Mouse (Mus musculus): Measurements from ENCODE around the gene Alox12.

Gene Alox12

DNA sequence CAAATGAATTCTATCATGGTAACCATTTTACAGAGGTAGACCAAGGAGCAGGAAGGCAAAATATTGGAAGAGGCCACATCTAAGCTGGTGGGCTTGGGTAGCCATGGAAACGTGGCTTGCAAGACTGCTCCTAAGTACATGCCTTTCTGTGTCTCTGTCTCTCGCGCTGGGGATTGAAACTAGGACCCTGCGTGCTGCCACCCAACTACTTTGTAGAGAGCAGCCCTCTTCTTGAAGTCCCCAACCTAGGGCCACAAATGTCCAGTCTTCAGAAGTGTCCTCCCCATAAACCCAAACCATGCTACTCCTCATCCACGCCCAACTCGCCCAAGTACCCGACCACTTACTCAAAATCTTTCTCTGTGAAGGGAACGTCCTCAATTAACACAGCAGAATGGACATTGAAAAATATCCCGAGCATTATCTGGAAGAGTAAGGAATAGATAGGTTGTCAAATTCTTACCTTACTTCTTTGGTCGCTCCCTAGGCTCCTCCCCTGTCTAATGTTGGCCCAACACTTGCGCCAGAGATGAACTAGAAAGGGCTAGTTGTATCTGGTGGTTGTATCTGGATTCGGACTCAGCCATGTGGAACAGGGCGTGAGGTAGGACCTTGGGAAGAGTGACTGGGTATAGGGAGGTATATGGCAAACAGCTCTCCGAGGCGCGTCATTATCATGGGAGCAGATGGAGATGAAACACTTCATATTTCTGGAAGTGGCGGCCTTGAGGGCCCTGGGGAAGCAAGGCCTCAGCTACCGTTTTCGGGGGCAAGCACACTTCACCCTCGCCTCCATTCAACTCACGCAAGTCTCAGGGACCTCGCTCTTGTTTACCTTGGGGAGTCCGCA is 16.3 kb downstream of the Alox12 start:
- peak; percentile 30 to 31 for DNase-seq

DNA sequence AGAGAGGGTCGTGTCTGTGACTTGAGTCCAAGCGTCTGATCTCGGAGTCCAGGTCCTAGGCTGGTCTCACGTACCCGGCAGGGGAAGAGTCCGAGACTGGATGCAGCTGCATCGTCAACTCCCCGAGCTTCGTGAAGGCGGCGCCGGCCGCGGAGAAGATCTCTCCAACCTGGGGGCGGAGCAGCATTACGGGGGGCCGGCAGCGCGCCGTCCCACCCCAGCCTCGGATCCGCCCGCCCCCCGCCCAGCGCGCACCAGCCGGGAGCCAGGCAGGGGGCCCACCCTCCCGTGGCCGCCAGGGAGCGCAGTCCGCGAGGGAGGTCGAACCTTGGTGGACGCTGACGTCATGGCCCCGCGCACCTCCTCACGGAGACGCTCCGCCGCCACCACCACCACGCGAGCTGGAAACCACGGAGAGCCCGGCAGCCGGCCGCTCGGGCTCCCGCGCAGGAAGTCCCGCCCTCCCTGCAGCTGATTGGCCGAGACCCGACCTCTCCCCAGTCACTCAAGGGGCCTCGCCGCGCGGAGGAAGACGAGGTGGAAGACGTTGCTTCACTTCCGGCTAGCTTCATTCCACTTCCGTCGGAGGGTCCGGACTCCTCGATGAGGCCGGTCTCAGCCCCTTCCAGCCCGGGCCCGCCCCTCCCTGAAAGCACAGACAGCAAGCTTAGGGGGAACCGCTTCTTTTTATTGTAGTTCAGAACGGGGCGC is 17.5 kb downstream of the Alox12 start, which contains the start of gene 0610010K14Rik:
Gene 0610010K14Rik, minus strand, starts transcription at position 458 of the 711 bp plus-strand sequence.
- peak; percentile 99 for DNase-seq

DNA sequence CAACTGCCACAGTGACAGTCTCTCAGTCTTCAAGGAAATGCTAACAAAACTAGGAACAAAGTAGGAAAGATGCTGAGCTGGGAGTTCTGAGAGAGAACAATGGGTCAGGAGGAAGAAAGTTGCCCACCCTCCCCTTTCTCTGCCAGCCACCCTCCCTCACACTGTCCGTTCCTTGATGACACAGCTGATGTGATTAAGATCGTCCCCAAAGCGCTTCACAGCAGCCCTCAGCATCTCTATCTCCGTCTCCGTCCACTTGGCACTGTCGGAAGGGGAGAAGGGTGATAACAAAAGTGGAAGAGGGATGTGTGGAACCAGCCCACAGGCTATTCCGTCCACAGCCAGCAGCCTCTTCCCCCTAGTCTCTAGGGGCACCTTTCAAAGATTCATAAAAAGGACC is 18.4 kb downstream of the Alox12 start:
- DNase-seq = peak in 1 of 2 experiments; percentile 20

DNA sequence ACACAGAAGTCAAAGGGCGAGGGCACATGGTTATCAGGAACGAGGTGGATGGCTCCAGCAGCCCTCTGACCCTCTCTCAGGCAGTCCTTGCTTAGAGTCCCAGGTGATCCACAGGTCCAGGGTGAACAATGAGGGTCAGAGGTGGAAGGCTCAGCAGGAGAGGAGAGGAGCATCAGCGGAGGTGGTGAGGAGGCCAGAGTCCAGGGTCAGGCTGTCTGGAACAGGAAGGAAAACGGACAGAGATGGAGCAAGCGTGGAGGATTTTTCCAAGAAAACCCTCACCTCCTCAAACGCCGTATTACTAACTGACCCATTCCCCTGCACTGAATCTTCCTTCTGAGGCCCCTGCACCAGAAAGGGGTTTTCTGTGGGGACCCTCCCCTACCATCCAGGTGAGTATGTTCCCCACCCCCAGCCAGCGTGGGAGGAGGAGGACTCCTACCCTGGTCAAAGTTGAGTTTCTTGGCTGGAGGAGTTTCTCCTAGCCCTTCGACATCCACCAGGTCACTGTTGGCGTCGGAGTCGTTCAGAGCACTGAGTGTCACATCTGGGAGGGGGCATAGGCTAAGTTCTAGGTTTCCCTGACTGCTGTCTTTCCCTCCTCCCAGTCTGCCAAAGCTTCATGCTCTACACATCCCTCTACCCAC is 19.8 kb downstream of the Alox12 start:
- DNase-seq = peak in 1 of 2 experiments; percentile 19

DNA sequence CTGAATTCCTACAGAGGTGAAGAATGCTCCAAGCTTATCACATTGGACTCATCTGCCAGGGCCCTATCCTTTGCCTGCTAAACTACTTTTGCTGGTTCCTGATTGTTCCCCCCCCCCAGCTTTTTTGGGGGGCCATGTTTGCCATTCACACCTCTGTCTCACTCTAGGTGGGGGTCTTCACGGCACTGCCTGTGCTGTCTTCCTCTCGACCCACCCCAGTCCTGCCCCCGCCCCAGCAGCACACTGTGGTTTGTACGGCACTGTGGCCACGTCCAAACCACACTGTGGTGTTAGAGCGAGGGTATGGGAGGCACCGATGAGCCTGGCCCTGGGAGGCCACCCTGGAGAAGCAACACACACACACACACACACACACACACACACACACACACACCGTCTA is 20.7 kb downstream of the Alox12 start:
- DNase-seq = no peak

DNA sequence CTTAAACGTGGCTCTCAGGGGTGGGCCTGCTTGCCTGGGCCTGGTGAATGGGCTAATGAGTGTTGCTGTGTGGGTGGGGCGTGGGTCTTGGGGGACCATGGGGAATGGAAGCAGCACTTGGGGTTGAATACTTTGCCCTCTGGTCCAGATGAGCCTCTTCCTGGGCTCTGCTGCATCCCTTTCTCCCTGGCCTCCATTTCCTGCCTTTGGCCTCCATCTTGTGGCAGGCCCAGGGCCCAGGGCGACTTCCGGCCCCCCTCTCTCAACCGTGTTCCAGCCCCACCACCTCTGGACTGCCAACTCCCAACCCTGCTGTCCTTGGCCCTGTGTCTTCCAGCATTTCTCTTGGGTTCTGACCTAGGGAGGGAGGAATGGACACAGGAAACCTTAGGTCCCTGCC is 21.1 kb downstream of the Alox12 start:
- peak; percentile 21 to 36 for DNase-seq

DNA sequence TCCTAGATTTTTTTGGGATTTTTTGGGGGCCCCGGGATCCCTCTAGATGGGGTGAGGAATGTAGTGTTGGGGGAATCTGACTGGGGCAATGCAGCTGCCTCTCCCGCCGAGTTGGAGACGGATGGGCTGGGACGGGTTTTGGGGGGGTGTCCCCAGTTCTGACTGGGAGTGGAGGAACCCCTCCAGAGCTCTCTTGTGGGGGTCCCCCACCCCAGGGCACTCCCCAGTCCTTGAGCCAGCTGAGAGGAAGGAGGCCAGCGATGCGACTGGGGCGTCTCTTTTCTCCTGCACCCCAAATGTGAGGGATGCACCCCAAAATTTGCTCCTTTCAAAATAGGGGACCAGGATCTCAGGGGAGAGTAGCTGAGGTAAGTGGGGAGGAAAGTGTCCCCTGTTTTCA is 22.1 kb downstream of the Alox12 start:
- peak; percentile 42 to 57 for DNase-seq

DNA sequence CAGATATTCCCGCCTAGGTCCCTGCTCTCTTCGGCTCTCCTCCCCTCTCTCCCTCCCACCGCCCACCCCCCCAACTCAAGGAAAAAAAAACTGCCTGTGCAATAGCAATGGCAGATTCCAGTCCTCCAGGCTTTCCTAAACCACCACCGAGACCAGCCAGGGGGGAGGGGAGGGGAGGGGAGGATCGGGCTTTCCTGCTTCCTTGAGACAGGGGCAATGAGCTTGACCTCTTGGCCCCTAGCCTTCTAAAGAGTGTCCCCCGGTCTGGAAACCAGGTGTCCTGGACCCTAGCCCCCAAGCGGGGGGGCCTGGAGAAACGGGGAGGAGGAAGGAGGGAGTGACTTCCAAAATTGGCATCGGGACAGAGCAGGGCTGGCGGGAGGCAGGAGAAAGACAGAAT is 22.6 kb downstream of the Alox12 start:
- peak; percentile 64 to 77 for DNase-seq

DNA sequence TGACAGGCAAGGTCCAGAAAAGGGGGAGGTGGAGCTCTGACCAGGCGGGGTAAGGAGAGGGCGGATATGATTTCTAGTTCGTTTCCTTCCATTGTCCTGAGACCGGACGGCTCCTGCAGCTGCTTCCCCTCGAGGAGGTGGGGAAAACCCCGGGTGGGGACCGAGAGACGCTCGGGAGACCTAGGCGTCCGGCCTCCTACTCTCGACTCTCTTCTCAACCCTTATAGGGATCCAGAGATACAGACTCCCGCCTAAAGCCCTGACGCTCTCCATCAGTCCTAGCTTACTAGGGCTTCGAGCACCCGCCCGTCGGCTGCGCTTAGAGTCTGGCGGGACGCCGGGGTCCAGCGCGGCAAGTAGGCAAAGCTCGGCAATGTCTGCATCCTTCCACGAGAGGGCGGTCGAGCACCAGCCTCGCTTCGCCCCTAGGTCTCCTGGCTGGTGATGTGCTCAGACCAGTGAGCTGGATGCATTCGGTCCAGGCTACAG is 24.9 kb downstream of the Alox12 start:
- DNase-seq = peak; percentile 81 to 90

DNA sequence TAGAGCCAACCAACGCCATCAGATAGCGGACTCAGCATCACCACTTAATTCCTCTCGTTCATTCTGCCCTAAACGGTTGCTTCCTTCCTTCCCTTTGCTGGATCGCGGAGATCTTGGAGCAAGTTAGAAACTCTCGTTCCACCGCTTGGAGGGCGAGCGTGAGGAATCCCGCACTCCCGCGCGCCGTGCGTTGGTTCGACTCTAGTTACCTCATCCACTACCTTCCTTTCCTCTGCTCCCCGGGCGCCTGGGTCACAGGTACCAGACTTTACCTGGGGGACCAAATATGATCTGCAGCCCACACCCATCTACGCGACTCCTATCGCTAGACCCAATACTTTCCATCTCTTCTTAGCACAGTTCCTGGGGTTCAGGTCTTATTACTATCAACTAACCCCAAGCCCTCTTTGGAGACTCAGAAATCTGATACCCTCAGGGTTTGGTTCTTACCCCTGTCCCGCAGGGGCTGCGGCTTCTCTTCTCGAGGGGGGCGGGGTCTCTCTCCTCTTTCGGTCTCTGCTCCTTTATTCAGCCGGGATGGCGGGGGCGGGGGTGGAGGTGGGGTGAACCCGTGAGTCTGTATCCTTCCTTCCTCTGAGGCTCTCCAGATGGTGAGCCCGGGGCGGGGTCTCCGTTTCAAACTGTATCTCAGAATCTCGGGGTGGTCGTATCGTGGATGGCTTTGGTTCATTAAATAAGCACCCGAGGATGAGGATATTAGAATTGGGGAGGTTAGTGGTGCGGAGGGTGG is 25.7 kb downstream of the Alox12 start, which contains the start of gene Bcl6b:
Gene Bcl6b, minus strand, starts transcription at position 539 of the 751 bp plus-strand sequence.
- DNase-seq = peak; percentile 19 to 34

DNA sequence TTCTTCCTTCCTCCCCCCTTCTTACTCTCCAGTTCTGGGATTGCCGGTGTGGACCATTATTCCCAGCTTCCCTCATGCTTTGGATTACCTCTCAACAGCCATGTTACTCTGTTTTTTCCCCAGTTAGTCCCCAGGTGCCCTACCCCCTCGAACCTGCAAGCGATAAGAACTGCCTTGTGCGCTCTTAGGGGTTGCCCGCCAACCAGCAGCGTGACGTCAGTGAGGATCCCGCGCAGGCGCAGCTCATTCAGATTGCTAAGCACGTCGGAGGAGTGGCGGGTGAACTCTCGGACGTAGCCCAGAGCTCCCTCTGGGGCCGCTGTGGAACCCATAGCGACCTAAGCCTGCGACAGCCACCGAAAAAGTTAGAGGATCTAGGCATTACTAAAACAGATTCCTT is 26.3 kb downstream of the Alox12 start:
- peak; percentile 87 for DNase-seq

DNA sequence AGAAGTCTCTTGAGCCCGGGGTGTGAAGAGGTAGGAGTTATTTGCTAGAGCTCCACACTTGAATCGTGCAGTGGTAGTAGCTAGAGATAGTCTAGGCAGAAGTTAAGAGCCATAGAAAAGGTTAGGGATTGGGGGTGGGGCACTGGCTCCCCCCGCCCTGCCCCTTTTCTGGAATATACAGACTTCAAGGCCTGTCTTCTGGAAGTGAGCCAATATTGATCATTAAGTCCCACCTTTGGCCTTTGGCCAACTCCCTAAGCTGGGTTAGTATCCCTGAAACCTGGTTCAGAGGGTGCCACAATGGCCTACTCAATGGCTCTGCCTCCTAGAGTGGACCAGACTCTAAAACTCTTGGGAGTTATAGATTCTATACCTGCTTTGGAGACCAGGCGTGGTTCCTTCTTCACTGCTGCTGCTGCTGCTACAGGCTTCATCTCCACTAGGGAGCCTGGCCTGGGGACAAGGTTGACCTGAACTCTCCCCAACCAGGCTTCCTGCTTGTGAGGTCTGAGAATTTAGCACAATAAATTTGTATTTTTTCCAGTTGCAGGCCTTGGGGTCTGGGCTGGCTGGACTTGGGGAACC is 27.4 kb downstream of the Alox12 start:
- DNase-seq = peak in 1 of 2 experiments; percentile 16

DNA sequence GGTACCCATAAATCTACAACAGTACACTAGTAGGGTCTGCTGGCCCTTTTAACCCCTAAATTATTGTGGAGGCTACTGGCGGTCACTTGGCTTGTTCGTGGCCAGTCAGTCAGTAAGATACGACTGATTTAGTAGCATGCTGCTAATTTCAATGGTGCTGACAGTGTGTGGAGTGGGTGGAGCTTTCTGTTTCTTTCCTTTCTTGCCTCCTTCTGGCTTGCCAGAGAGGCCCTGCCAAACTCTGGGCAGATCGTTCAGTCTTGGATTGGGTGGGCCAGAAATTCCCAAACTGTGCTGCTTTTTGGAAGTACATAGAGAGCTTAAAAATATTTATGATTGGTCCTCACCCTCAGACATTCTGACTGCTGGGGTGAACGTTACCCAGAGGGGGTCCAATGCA is 28.0 kb downstream of the Alox12 start:
- no peak for DNase-seq

DNA sequence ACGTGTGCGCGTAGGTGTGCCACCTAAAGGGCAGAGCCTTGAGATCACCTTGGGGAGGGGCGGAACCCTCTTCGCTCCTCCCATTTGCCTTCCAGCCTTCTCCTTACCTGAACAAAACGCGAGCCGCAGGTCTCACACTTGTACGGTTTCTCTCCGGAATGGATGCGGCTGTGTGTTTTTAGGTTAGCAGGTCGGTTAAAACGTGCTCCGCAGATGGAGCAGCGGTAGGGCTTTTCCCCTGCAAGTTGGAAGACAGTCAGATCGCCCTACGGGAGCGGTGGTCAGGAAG is 28.6 kb downstream of the Alox12 start:
- peak; percentile 18 to 25 for DNase-seq

DNA sequence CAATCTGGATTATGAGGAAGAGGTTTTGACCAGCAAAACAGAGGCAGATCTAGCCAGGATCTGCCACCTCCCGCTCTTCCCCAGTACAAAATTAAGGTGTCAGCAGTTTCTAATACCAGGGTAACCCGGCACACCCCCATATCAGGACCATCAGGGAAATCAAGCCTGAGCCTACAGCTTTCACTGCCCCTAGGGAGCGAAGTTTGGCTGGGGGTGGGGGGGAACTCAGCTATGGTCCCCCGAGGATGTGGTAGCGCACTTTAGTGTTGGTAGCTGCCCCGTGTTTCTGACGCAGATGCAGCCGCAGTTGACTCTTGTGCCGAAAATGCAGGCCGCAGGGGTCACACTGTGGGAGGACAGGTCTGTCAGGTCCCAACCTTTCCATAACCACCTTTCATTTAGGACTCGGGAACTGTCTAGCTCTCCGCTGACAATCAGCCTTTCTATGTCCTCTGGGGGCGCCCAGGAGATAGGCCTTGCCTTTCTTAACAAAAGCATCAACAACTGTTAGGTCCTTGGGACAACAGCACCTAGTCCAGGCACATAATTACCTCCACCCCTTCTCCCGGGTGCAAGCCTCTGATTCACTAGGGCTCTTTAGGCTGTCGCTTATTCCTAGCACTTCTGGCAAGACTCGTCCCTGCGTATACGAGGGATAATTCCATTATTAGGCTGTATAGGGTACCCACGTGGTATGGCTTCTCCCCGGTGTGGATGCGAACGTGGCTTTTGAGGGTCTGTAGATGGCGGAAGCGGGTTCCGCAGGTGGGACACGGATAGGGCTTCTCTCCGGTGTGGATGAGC is 29.2 kb downstream of the Alox12 start:
- DNase-seq = peak in 1 of 2 experiments; percentile 17

DNA sequence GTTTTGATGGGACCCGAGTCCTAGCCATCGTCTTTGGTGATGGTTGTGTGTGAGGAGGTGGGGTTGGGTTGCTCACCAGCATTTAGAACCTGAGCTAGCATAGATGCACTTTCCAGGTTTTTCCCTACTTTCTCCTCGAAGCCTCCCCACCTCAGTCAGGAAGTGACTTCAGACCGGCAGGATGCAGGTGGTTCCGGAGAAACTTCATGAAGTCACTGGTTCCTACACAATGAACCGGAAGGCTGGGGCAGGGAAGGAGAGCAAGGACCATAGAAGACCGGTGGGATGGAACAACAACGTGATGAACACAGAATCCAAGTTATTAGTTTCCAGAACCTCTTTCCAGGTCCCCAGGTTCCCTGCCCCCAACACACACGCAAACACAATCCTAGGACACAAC is 31.4 kb downstream of the Alox12 start:
- no peak for DNase-seq

DNA sequence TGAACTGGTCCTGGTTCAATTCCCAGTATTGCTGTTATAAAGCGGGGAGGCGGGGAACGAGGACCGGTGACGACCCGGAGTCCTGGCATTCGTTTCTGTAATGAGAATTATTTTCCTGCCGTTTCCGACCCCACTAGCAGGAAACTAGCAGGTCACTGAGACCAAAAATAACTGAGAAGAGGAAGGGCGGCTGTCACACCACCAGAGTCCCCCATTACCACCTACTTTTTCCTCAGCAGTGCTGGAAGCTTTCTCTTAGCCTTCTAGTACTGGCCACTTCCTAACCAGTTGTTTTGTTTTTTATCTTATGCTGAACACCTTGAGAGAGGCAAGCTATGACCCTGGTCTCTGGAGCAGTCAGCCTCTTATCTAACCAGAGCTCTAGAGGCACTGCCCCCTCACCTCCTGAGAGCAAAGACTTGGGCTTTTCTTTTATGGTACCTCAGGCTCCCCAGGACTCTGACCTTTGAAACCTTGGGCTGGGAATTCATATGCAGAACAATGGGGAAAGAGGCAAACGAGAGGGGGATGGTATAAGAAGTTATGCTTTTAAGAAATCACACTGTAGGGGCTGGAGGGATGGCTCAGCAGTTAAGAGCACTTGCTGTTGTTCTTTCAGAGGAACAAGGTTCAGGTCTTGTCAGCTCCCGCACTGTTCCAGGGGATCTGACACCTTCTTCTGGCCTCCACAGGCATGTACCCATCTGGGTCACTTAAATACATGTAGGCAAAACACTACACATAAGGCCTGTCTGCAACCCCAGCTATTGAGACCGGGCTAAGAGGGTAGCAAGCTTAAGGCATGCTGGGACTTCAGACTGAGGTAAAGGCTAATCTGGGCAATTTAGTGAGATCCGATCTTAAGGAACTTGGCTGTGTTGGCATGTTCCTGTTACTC is 33.3 kb downstream of the Alox12 start:
- DNase-seq = peak; percentile 29 to 46

DNA sequence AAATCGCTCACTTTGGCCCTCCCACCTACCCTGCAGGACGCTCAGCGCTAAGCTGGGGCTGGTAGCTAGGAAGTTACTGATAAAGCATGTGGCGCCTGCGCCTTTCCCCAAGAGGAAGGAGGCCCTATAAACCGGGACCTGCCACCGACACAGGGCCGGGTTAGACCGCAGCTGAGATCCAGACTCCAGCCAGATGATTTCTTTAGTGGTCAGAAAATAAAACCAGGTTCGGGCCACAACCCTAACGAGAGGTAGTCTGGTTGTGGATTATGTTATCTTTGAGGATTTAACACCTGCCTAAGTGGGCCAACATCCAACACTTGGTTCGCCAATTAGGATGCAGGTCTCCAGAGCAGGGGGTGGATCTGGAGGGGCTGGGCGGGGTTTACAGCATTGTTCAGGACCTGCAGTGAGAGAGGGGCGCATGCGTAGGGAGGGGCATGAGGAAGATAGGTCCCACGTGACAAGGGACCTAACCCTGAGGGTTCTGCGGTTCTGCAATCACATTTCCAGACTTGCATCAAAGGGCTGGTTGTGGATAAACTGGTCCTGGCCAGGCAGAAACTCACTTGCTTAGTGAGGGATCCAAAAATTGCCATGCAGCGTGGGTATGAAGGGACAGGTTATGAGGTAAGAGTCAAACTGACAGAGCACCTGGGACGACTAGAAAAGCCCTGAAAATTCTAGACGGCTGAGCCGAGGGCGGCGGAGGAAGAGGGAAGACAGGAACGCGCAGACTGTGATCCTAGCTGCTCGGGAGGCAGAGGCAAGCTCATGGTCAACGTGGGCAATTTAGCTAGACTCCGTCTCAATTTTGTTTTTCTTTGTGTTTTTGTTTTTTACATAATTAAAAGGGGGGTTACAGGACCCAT is 34.2 kb downstream of the Alox12 start, which contains the start of gene Slc16a13:
Gene Slc16a13, minus strand, starts transcription at position 334 of the 872 bp plus-strand sequence.
- DNase-seq = peak; percentile 97 to 99

DNA sequence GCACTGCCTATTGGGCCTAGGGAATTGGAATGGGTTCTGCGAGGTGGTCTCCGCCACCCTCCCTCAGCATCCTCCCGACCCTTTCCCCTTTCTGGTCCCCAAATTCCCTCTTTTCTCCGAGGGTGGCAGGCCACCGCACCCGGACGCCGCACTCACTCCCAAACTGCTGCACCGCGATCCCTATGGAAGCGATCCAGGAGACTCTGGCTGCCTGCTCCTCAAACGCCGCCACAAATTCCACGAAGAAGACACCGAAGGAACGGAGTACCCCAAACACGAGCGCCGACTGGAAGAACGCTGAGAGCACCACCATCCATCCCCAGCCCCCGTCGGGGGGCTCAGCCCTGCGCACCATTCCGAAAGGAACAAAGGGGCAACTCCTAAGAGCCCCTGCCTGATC is 34.8 kb downstream of the Alox12 start:
- peak; percentile 60 to 69 for DNase-seq

Measured in cerebellum, adult 18-20 months (tissue).